Mouse (Mus musculus): ENCODE data around the gene Ttc1.

GRCm38 (mm10) chr11:43681472-43682414 lies 66.1 kb downstream of the Ttc1 start, which contains the start of gene Pwwp2a:
- TF ChIP-seq GATA1 (IDR thresholded peaks at IDR 0.05; ENCODE audit: borderline replicate concordance, low read length) (no peak), FLI1 (IDR thresholded peaks at IDR 0.05; ENCODE audit: low read length) (peak; percentile 23; the same call in 1 of the 2 replicates)
